Mouse (Mus musculus) embryonic facial prominence, embryonic 11.5 days (tissue): ENCODE measurements around the gene Dync2h1. TPM values are rescaled to one million over a fixed set of nuclear protein-coding genes. Genes with fewer than 3 reads are reported as not detected.

Experiments used
- ATAC-seq: fragments of 200-750 bp; cut with Nextera tagmentation; replicated peaks from 2 replicates; pipeline ENCODE4 v1.8.0; 2017; ENCODE audit warnings: low read depth; ENCODE audit not compliant: insufficient number of reproducible peaks, low FRiP score, low TSS enrichment
- DNase-seq: peaks from one replicate; pipeline ENCODE4 v3.0.0-alpha.2; 2015; ENCODE audit warnings: low spot score
- H3K27ac ChIP-seq: fragments of 300-500 bp; sonication (generic); replicated peaks from 2 replicates; pipeline ENCODE4 v1.5.1; 2014; ENCODE audit warnings: mild to moderate bottlenecking, low read depth, low read length, control low read depth
- H3K27me3 ChIP-seq: fragments of 300-500 bp; sonication (generic); 2 replicates; pipeline ENCODE4 v1.6.1; 2014; ENCODE audit warnings: mild to moderate bottlenecking, low read length, moderate library complexity, mixed read lengths; ENCODE audit not compliant: control insufficient read depth, insufficient read depth
- H3K36me3 ChIP-seq: fragments of 300-500 bp; sonication (generic); replicated peaks from 2 replicates; pipeline ENCODE4 v1.6.1; 2014; ENCODE audit warnings: low read depth, mild to moderate bottlenecking, low read length, moderate library complexity, mixed read lengths; ENCODE audit not compliant: control insufficient read depth, insufficient read depth
- H3K4me1 ChIP-seq: fragments of 300-500 bp; sonication (generic); 2 replicates; pipeline ENCODE4 v1.6.1; 2014; ENCODE audit warnings: low read length, mixed read lengths; ENCODE audit not compliant: control insufficient read depth, insufficient read depth
- H3K4me2 ChIP-seq: fragments of 300-500 bp; sonication (generic); 2 replicates; pipeline ENCODE4 v1.6.1; 2014; ENCODE audit warnings: low read depth, mild to moderate bottlenecking, control low read depth, low read length, moderate library complexity
- H3K4me3 ChIP-seq: fragments of 300-500 bp; sonication (generic); 2 replicates; pipeline ENCODE4 v1.5.1; 2014; ENCODE audit warnings: low read depth, low read length, control low read depth
- H3K9ac ChIP-seq: fragments of 300-500 bp; sonication (generic); replicated peaks from 2 replicates; pipeline ENCODE4 v1.6.1; 2014; ENCODE audit warnings: mild to moderate bottlenecking, control low read depth, low read length
- H3K9me3 ChIP-seq: fragments of 300-500 bp; sonication (generic); replicated peaks from 2 replicates; pipeline ENCODE4 v1.6.1; 2016; ENCODE audit warnings: mild to moderate bottlenecking, low read length, inconsistent platforms, mixed read lengths; ENCODE audit not compliant: control insufficient read depth
- WGBS: fragments of 180-500 bp; shearing (Covaris S2); extraction: QIAGEN DNeasy Blood & Tissue Kit; methylation state at CpG from one replicate; pipeline ENCODE4 v1.1.7; 2014; 5-methylcytosine and 5-hydroxymethylcytosine counted together
- polyA plus RNA-seq: library from polyadenylated mRNA; unstranded; fragments of >200 nt; fragmentation: Nextera tagmentation; extraction: Ambion mirVana; gene quantifications from 2 replicates; pipeline ENCODE4 v1.2.1, GENCODE M21; 2014

Gene Dync2h1
- polyA plus RNA-seq, 1 experiment from 2014 or later = 24.5 TPM

DNA sequence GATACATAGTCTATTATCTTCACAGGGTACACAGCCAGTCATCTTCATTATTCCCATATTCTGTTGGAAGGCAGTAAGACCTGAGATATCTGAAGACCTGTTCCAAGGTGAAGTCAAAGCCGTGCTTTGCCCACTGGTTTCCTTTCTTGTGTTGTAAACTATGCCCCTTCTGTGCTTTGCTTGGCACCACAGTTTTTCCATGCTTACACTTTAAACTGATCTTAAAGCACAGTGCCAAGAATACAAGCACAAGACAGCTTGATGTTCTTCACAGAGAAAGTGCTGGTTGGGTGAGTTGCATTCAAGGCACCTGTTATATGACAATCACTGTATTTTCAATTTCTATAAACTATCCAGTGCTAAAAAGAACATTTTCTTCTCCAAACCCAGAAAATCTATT is 10.5 kb downstream of the Dync2h1 start:
- Histone ChIP-seq H3K9ac (no peak overlapping the region), H3K27ac (no peak overlapping the region), H3K36me3 (no peaks in the 10 kb centered on the region), H3K9me3 (no peaks in the 10 kb centered on the region), H3K4me2 (no peak overlapping the region), H3K27me3 (no peaks in the 10 kb centered on the region), H3K4me1 (no peaks in the 10 kb centered on the region), H3K4me3 (no peak overlapping the region)
- ATAC-seq (no peak), DNase-seq (no peak)
- 93% methylated on average over 1 of the region's 1 CpGs for WGBS

DNA sequence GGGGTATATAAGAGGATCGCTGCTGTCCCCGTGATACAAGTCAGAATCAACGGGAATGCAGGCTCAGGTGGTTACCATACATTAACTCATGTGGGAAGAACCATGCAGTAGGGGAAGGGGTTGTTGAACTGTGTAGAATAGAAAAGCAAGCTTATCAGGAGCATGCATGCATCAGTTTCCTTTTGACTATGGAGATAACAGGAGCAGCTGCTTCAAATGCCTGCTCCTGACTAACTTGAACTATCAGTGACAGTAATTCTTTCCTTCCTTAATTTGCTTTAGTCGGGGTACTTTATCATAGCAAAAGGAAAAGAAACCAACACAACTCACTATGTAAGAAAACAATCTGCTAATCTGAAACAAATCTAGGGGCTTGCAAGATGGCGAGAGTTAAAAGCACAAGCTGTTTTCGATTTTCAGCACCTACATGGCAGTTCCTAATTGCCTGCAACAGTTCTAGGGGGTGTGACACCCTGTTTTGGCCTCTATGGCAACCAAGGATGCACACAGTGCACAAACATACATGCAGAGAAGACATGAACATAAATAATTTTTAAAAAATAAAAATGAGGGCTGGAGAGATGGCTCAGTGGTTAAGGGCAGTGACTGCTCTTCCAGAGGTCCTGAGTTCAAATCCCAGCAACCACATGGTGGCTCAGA is 16.8 kb downstream of the Dync2h1 start:
- no peak for ATAC-seq

GRCm38 (mm10) chr9:7160688-7161087 is 23.6 kb downstream of the Dync2h1 start:
- H3K4me1 ChIP-seq = no peaks in the 10 kb centered on the region
- no peak overlapping the region for H3K27ac ChIP-seq
- no peaks in the 10 kb centered on the region for H3K27me3 ChIP-seq
- H3K4me2 ChIP-seq = no peak overlapping the region
- ATAC-seq (peak; percentile 86), DNase-seq (peak; percentile 79)
- no peaks in the 10 kb centered on the region for H3K9me3 ChIP-seq
- H3K4me3 ChIP-seq = no peak overlapping the region
- H3K9ac ChIP-seq = no peak overlapping the region
- H3K36me3 ChIP-seq = no peaks in the 10 kb centered on the region
- WGBS = 41% methylated on average over 5 of the region's 5 CpGs

More for the DNA sequence above, 16.8 kb downstream of the Dync2h1 start:
- H3K9me3 ChIP-seq = no peaks in the 10 kb centered on the region
- WGBS = 87% methylated on average over 6 of the region's 6 CpGs
- H3K4me1 ChIP-seq = no peaks in the 10 kb centered on the region
- no peaks in the 10 kb centered on the region for H3K27me3 ChIP-seq
- H3K9ac ChIP-seq = no peak overlapping the region
- DNase-seq = no peak
- no peaks in the 10 kb centered on the region for H3K36me3 ChIP-seq
- H3K4me3 ChIP-seq = no peak overlapping the region
- H3K4me2 ChIP-seq = no peak overlapping the region
- H3K27ac ChIP-seq = no peak overlapping the region

DNA sequence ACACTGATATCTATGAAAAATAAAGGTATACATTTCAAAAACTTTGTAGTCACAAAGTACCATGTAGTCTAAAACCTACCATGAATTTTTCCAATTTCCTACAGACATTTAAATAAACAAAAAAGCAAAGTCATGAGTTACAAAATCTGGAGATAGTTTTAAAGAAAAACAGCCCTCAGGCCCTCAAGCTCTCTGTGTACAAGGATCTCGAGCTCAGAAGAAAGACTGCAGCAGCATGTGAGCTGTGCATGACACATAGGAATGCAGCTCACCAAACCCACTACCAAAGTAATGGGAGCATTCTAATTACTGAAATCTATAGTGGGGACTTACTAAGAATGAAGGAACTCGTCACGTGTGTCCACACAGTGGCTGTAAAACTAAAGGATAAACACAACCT is 24.5 kb downstream of the Dync2h1 start:
- Histone ChIP-seq H3K9ac (no peak overlapping the region), H3K36me3 (no peaks in the 10 kb centered on the region), H3K4me3 (no peak overlapping the region), H3K27me3 (no peaks in the 10 kb centered on the region), H3K9me3 (no peaks in the 10 kb centered on the region), H3K4me2 (no peak overlapping the region), H3K27ac (no peak overlapping the region), H3K4me1 (no peaks in the 10 kb centered on the region)
- 49% methylated on average over 3 of the region's 3 CpGs for WGBS
- ATAC-seq (peak; percentile 79), DNase-seq (peak; percentile 58)

GRCm38 (mm10) chr9:7158605-7159004 is 25.6 kb downstream of the Dync2h1 start:
- DNase-seq (no peak), ATAC-seq (no peak)
- Histone ChIP-seq H3K9me3 (no peaks in the 10 kb centered on the region), H3K27me3 (no peaks in the 10 kb centered on the region), H3K4me3 (no peak overlapping the region), H3K36me3 (no peaks in the 10 kb centered on the region), H3K4me2 (no peak overlapping the region), H3K4me1 (no peaks in the 10 kb centered on the region), H3K27ac (no peak overlapping the region), H3K9ac (no peak overlapping the region)
- WGBS = 91% methylated on average over 7 of the region's 7 CpGs

DNA sequence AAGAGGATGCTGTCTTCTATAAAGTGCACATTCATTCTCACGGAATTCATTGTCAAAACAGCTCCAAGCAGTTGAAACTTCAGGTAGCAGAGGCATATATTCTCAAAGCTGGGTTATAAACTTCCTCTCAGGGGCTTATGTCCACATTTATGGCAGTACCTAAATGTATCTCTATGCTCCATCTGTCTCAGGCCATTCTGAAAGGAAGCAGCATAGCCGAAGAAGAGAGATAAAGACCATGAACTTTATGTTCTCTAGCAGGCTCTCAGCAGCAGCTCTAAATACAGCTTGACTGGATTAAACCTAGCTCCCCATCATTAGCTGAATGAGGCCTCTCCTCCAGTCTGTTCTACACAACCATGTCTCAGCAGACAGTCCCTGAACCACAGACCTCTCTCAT is 29.9 kb downstream of the Dync2h1 start:
- H3K9me3 ChIP-seq = no peaks in the 10 kb centered on the region
- 91% methylated on average over 2 of the region's 2 CpGs for WGBS
- no peaks in the 10 kb centered on the region for H3K36me3 ChIP-seq
- H3K27ac ChIP-seq = no peak overlapping the region
- ATAC-seq = no peak
- H3K4me3 ChIP-seq = no peak overlapping the region
- H3K4me1 ChIP-seq = no peaks in the 10 kb centered on the region
- H3K9ac ChIP-seq = no peak overlapping the region
- H3K27me3 ChIP-seq = no peaks in the 10 kb centered on the region
- DNase-seq = no peak
- H3K4me2 ChIP-seq = no peak overlapping the region

GRCm38 (mm10) chr9:7122863-7123262 is 61.4 kb downstream of the Dync2h1 start:
- DNase-seq = no peak
- Histone ChIP-seq H3K27me3 (no peaks in the 10 kb centered on the region), H3K27ac (no peak overlapping the region), H3K9ac (no peak overlapping the region), H3K9me3 (no peaks in the 10 kb centered on the region), H3K4me3 (no peak overlapping the region), H3K36me3 (no peaks in the 10 kb centered on the region), H3K4me1 (no peaks in the 10 kb centered on the region), H3K4me2 (no peak overlapping the region)
- ATAC-seq = no peak
- WGBS = 90% methylated on average over 2 of the region's 2 CpGs

DNA sequence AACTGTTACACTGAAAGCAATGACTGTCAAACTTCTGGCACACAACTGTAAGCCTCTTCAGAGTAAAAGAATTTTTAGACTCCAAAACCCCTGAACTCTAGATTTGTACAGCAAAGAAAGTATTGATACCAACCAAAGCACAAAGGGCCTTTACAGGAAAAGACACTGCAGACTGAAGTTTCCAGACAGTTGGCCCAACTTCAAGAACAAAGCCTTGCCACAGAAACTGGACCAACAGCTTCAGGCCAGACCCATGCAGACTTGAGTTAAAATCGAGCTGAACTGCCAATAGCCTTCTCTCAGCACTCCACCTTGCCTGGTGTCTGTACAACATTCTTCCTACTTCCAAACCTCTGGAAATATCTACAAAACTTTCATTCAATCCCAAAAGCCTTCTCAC is 74.1 kb downstream of the Dync2h1 start:
- 50% methylated on average over 1 of the region's 1 CpGs for WGBS
- no peaks in the 10 kb centered on the region for H3K4me1 ChIP-seq
- no peak overlapping the region for H3K9ac ChIP-seq
- H3K4me3 ChIP-seq = no peak overlapping the region
- H3K36me3 ChIP-seq = no peaks in the 10 kb centered on the region
- DNase-seq (no peak), ATAC-seq (no peak)
- no peak overlapping the region for H3K27ac ChIP-seq
- H3K9me3 ChIP-seq = no peaks in the 10 kb centered on the region
- H3K27me3 ChIP-seq = no peaks in the 10 kb centered on the region
- no peak overlapping the region for H3K4me2 ChIP-seq
